Mouse (Mus musculus): ENCODE data around the gene Sulf2.

Gene Sulf2

DNA sequence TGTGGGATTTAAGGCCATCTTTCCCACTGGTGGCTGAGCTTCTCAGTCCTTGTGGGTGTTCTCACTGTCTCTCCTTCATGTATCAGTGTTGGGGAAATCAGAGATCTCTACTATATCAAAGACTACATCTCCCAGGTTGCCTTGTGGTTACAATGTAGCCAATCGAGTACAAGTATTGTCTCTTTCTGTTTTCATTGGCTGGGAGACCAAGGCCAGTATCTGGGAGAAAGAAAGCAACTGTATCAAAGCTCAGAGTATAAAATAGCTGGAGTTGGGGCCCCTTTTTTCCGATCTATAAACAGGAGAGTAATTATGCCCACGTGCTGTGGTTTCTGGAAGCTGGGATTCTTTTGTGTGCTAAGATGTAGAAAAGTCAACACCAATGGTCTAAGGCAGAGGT, 19.7 kb upstream of the Sulf2 start:
- DNase-seq, result no peak

DNA sequence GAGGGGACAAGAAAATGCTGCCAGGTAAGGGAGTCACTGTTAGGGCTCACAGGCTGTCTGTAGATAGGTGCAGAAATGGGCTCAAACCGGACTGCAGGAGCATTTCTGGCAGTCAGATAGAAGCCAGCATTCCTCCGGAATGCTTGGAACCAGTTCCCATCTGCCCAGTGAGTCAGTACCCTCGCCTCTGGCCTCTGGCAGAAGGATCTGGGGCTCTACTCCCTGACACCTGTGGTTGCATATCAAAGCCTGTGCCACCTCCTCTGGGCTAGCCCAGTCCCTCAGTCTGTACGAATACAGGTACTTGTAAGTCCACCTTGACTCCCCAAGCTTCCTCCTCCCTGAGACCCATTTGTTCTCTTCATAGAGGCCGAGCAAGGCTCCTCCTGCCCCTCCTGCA, 17.7 kb upstream of the Sulf2 start:
- DNase-seq, result no peak

DNA sequence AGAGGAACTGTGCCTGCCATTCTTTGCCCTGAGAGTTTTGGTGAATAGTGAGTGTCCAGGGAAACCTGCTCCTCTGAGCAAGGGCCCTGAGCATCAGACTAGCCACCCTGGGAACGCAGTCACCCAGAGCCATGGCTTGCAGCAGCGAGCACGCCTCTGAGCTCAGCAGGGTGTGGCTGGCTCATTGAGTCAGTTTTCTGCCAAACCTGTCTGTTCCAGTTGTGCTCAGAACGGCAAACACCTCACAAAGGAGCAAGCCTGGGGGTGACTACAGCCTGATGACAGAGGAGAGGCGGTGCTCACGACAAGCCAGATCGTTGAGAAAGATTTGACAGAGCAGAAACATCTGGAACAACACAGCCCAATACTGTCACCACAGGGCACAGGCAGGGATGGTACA, 14.7 kb upstream of the Sulf2 start:
- DNase-seq, result no peak

DNA sequence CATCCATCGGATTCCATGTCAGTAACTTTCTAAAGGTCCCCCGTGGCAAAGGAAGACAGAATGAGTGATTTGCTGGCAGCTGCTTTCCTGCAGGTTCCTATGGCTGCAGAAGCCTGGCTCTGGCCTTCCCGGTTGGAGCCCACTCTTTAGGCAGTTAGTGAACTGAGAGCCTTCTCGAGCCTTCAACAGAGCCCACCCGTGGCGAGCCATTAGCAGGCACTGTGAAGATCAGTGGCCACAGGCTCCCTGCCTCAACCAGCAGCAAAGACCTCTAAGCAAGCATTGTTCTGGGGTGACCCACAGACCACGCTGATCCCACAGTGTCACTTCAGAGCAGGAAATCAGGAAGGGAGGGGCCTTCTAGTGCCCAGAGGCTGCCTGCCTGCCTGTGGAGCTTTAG, 13.4 kb upstream of the Sulf2 start:
- DNase-seq, result no peak

DNA sequence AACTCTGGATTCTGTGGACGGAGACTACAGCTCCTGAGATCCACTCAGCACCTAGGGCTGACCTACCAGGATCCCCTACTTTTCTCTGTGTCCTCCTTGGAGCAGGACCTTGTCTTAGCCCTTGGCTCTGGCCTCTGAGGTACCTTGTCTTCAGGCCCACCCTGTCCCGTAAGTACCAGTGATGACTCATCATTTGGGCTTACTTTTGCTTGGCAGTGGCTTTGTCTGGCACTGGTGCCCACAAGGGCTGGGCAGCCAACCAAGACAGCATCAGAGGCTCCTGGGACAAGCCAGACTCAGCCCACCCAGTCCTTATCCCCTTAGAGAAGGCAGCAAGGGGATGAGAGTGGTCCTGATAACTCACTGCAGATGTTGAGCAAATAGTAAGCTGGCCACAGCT, 11.9 kb upstream of the Sulf2 start:
- no peak for DNase-seq

DNA sequence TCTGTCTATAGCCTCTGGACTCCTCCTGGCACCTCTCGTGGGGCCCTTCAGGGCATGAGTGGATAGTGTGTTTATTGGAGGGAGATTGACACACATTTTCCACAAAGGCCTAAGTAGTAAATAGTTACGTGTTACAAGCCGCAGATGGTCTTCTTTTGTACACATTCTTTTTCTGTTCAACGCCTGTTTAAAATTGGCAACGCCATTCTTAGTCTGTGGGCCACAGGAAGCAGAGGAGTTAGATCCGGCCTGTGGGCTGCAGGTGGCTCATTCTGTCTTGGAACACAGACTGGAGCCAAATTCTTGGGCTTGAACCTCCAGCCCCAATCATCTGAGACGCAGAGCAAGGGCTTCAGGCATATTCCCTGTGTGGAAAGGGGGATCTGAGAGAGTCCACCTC, 9.9 kb upstream of the Sulf2 start:
- DNase-seq, result peak; percentile 32

DNA sequence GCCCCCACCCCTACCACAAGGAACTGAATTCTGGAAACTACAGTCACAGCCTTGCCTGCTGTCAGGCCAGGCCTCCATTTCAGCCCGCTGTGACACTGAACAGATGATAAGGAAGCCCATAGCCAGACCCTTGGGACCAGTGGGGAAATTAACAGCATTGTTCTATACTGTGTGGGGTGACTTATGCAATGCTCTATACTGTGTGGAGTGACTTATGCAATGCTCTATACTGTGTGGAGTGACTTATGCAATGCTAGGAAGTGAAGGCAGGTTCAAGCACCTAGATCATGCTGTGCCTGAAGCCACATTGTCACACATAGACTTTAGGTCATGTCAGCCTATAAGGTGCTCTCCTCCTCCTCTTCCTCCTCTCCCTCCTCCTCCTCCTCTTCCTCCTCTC, 9.1 kb upstream of the Sulf2 start:
- no peak for DNase-seq

DNA sequence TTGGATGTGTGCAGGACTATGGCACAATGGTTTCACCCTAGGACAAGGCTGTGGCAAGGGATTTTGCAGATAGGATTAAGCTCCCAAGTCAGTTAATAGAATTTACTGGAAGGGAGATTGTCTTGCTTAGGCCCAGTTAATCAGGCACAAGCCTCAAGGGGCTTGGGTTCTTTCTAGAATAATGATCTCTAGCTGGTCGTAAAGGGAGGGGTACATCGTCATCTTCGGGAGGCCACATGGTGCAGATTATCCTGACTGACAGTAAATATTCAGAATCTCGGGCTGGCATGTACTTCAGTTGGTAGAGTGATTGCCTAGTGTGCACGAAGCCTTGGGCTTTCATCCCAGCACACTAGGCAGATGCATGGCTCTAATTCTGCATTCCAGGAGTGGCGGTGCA, 8.5 kb upstream of the Sulf2 start:
- no peak for DNase-seq

DNA sequence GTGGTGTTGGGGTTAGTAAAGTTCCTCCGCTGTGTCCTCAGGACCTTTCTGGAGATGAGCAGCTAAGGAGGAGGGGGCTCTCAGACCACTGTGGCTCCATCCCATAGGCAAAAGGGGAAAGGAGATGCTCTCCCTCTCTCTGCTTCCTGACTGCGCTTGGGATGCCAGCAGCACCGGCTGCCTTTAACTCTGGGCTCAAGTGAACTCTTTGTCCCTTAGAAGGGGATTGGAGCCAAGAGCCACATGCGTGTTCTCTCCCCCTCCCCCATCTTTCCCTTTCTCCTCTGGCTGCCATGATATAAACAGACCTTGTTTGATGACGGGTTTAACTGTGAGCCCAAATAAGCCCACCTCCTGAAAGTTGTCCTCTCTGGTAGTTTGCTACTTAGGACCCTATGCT, 7.8 kb upstream of the Sulf2 start:
- DNase-seq, result no peak

DNA sequence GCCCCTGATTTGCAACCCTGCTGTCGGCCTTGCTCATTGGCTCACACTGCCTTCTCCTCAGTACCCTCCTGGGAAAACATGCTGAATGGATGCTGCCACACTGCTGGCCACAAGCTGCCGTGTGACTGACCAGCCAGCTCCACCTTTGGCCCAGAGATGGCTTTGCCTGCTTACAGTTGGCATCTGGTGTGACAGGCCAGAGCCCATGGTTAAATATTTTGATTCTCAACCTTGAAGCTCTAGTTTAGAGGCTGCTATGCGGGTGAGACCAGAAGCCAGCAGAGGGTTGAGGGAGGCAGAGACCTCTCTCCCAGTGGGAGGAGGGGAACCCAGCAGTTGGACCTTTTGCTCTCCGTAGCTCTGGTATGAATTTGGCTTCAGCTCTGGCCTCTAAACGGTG, 6.7 kb upstream of the Sulf2 start:
- no peak for DNase-seq

DNA sequence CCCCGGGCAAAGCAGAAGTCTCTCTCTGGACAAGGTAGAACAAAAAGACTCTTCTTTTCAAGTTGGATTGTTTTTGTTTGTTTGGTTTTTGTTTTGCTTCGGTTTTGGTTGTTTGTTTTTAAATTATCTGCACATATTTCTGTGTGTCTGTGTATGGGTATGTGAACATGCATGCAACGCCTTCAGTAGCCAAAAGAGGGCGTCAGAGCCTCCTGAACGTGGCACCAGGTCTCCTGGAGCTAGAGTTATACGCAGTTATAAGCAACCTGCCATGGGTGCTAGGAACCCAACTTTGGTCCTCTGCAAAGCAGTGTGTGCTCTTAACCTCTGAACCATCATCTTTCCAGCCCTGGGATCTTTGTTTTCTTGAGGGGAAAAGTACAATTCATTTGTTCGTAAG, 3.8 kb upstream of the Sulf2 start:
- DNase-seq, result no peak

DNA sequence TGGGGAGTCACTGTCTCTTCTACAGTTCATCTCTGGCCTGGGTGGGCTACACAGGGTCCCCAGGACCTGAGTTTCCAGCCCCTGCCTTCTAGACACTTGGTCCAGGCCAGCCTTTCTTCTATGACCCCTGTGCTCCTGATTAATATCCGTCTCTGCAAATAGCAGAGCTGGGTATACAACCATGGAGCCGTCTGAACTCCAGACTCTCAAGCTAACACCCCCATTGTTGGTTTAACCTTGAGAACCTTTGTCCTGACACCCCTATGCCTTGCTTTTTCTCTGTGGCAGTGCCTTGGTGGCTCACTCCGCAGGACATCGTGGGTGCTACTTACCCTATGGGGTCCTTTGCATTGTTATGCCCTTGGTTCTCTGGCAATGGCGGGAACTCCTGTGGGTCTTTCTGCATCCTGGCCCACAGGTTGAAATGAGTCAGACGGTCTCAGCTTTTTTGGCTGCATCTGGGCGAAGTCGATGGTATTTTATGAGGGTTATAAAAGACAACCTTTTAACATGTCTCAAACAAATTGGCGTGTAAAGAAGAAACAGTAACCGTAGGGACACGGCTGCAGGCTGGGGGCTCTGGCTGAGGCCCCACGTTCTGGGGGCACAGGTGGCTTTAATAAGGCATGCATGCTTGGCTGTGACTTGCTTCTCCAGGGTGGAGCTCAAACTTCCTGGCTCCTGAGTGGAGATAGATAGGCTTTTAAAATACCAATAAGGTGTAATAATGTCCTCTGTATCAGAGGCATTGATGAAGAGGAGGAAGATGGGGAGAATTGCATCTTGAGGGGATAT, 2.5 kb upstream of the Sulf2 start:
- no peak for DNase-seq

DNA sequence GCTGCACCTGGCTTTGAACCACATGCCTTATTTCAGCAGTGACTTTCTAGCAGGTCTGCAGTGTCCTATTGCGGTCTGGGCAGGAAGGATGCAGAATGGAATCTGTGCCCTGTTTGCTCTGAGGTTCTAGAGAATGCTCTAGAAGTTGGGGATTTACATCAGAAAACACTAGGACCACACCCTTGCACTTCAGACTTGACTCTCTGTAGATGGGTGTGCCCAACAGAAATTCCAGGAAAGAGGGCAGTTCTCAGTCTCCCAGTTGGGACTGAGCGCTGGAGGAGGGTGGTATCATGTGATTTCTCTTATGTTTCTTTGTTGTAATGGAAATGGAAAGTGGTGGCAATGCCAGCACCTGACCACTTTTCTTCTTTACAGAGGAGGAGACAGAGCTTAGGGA, 1.7 kb upstream of the Sulf2 start:
- DNase-seq, result no peak

DNA sequence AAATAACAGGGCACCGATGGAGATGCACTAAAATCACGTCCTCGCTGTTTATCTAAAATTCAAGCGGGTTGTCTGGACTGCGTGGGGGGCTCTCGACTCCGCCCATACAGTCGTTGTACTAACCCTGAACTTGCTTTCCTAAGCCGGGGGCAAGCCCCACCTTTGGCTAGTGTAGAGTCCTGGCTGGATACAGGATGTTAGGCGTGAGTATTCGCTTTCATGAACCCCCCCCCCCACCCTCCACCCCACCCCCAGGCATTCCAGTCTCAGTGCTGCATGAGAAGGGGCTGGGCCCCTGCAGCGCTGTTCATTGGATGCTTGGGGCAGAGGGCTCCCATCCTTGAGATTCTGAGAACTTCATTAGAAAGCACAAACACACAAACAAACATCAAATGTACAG, 659 bp upstream of the Sulf2 start:
- DNase-seq, result no peak

DNA sequence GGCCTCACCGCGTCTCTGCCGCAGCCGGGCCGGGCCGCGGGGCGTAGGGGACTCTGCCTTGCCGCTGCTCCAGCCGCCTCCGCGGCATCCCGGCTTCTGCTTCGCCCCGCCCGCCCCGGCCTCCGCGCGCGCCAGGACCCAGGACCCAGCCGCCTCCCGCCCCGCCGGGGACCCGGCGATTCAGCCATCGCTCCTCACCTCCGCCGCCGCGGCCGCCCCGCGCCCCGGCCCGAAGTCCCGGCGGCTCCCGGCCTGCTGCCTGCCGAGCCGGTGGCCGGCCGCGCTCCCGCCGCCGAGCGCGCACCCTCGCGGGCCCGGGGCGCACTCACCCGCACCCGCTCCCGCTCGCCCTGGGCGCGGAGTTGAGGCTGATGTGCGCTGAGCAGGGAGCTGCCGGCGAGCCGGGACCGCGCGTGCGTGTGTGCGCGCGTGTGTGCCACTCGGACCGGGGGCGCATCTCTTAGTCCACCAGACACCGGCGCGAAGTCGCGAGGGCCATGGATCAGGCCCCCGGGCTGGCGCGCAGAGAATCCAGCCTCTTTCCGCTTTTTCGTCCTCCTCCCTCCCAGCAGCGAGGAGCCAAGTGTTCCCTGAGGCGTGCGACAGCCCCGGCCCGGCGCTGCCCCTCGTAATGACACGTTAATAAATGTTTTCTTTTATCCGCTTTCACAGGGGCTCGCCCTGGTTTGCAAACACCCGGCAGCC, 562 bp downstream of the Sulf2 start:
- DNase-seq, result peak; percentile 67

DNA sequence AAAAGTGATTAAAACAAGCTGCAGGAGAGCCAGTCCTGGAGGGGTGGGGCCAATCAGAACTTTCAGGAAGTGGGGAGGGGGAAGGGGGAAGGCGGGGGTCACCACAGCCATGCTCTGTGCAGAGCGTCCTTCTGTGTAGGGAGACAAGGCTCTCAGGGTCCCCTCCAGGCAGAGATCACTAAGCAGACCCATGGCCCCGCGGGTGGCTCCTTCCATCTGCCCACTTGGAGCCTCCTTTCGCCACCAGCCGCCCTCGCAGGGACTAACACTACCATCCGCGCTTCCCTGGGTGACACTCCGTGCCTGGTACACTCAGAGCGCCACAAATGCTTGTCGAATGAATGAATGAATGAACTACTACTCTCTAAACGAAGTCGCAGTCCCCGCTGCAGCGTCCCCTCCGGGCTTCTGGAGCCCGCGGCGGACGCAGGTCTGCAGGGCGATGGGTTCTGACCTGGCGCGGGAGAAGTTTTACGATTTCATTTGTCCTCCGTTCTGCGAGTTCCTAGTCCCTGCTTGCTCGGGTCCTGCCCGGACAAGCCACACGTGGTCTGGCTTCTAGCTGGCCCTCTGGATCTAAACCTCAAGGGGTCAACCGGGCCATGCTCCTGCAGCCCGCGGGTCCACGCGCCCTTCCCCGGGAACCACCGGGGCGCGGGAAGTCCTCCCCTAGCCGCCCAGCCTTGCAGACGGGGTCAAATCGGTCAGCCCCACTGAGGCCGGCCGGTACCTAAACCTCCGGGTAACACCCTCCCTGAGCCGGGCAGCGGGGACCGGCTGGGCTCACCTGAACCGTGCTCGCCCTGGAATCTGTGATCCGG, 1.4 kb downstream of the Sulf2 start:
- DNase-seq, result no peak

DNA sequence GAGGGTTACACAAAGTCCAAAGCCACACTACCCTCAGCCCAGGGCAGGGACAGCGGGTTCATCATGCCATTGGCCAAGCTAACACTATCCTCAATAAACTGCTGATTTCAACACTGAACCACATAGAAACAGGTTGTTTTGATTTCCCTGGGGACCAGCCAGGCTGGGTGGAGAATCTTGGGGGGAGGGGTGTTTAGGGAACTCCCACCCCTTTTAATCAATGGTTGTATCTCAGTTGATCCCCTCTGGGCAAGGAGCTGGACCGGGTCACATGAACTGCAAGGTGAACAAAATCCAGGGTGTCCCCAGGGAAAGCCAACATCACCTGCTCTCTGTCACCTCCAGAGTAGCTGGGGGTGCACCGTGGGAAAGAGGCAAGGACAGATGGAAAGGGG, 2.1 kb downstream of the Sulf2 start:
- DNase-seq, result no peak

DNA sequence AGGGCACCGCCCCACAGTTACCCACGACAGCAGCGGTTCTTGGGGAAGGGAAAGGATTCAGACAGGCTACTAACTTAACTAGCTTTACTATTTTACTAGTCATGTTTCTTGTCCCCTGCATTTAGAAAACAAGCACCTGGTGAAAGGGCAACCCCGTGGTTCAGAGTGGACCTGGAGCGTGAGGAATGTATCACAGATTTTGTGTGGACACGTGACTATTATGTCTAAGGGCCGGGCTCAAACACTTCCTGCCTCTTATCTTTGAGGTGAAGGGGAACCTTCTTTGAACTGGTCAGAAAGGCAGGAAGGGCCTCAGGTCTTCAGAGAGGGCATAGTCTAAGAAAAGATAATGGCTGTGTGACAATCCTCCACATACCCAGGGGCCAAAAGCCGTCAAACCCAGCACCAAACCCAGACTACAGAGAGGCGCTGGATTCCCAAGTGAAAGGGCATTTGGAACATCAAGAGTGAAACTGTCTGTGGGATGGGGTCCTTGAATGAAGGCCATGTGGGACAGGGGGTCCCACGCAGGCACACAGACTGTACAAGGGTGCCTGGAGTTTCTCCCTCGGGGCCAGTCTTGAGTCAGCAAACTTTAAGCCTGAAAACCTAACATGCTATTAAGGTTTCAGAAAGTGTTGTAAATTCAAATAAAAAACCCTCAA, 2.6 kb downstream of the Sulf2 start:
- DNase-seq, result no peak

DNA sequence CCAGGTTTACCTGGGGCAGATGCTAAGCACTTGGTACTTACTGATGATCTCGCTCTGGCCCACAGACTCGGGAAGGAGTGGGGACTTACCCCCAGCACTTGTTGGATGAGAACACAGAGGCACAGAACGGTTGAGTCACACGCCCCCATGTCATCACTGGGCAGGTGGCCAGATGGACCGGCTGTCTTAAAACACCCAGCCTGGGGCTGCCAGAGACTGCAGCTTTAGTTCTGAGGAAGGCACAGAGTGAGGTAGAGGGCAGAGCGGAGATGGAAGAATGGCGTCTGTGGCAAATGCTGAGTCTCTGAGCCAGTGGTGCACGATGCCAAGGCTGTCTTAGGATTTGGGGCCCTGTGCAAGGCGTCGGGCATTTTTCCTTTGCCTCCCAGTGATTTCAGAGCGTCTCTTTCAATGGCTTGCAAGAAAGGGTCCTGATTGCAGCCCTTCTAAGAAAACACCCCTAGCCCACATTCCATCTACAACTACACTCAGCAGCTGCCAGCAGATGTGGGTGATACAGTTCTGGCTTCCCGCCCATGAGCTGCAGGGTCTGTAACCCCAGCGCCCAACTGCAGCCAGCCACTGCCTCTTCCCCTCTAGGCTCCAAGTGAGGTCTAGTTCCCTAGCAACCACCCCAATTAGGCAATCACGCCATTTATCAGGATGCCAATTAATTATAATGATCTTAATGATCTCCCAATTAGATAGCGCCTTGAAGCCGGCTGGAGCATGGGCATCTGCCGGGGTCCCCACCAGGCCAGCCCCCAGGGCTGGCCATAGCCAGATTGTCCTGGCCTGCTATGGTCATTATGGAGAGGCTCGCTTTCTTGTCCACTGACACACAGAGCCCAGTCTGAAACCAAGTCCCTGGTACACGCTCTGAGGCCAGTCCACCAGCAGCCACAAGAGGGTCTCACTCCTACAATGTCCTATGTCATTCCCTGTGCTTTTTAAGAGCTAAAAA, 3.7 kb downstream of the Sulf2 start:
- peak; percentile 83 for DNase-seq

DNA sequence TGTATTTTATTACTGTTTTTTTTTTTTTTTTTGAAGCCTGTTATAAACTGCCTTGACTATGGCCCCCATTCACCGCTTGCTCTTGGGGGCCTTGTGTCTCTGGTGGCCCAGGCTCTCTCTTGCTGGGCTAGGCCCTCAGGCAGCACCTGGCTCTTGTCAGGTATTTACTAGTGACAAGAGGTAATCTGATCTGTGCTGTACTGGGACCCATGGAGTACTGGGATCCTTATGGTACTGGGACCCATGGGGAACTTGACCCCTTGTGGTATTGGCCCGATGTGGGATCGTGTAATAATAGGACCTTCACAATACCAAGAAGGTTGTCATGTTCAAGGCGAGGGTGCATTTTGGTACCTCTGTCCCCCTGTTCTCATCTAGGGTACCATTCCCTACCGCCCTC, 4.9 kb downstream of the Sulf2 start:
- DNase-seq, result no peak

DNA sequence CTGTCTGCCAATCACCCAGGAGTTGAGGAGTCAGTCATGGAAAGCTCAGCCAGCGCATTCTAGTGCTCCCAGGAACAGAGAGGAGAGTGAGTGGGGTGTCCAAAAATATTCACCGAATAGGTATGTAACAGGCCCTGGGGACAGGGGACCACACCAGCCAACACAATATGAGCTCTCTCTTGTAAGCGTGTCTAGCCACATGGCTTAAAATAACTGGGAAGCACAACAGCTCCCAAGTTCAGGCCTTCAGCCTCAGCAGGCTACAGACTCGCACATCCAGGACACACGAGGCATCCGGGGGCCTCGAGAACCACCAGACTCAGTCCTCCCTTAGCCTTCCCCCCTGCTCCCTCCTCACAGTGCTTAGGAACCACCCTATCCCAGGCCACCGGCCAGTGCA, 6.0 kb downstream of the Sulf2 start:
- no peak for DNase-seq

DNA sequence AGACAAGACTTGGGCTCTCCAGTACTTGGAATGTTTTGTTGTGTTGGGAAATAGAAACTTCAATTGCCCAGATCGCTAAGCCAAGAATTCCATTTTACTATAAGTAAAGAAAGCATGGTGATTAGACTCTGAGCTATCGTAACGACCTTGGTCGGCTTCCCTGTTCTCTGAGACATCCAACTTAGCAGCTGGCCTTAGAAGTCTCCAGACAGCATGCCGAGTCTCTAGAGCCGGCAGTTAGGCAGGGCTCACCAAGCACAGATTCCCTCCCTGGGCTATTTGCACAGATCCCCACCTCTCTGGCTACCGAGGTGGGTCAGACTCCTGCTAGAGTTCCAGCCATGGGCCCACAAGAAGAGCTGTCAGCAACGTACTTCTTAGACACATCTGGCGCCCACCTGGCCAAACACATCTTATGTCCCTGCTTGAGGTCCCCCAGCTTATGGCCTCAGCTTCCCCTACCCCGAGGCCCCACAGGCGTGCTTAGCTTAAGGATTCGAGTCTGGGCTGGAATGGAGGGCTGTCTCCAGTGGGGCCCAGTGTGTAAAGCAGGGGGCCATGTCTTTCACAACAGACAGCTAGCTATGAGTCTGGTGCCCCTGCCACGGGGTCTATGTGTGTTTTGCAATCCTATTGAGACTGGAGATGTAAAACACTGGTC, 6.7 kb downstream of the Sulf2 start:
- no peak for DNase-seq
